Comparison of ENCODE assay signal across 8 mouse cellular contexts in genomic region chr11:3348576-3349342, GRCm38 (mm10). TPM values are rescaled to one million over a fixed set of nuclear protein-coding genes. Genes with fewer than 3 reads are reported as not detected.
DNase-seq lines count a peak whose midpoint lies in the region; ATAC-seq lines count a peak whose summit lies in the region.

No protein-coding gene starts in this region.

- WGBS in forebrain, embryonic 10.5 days = 41% methylated on average over 6 of the region's 6 CpGs
- 57% methylated on average over 6 of the region's 6 CpGs for WGBS in forebrain, embryonic 16.5 days
- WGBS in kidney, embryonic 16.5 days = 22% methylated on average over 6 of the region's 6 CpGs
- WGBS in midbrain, embryonic 12.5 days = 51% methylated on average over 6 of the region's 6 CpGs

- no peaks in the 10 kb centered on the region for H3K27me3 ChIP-seq in forebrain, embryonic 10.5 days (ENCODE audit: poor library complexity, severe bottlenecking)
- H3K27me3 ChIP-seq in forebrain, embryonic 16.5 days (replicated peaks; ENCODE audit: control insufficient read depth, insufficient read depth, low read length) = no peaks in the 10 kb centered on the region
- H3K27me3 ChIP-seq in kidney, embryonic 16.5 days (ENCODE audit: insufficient read depth, low read length) = no peaks in the 10 kb centered on the region
- H3K27me3 ChIP-seq in midbrain, embryonic 12.5 days = no peaks in the 10 kb centered on the region

- H3K9ac ChIP-seq in forebrain, embryonic 16.5 days (replicated peaks; ENCODE audit: low read depth, low read length) = no peak overlapping the region
- peak overlapping the region; percentile 44; the same call in 1 of the 2 replicates for H3K9ac ChIP-seq in kidney, embryonic 16.5 days (replicated peaks; ENCODE audit: low read length)
- peak overlapping the region; percentile 37; the same call in 1 of the 2 replicates for H3K9ac ChIP-seq in midbrain, embryonic 12.5 days (replicated peaks)

- no peak overlapping the region for H3K4me3 ChIP-seq in forebrain, embryonic 10.5 days
- no peak overlapping the region for H3K4me3 ChIP-seq in forebrain, embryonic 16.5 days (replicated peaks; ENCODE audit: low read length)
- no peak overlapping the region for H3K4me3 ChIP-seq in kidney, embryonic 16.5 days (ENCODE audit: low read length)
- H3K4me3 ChIP-seq in midbrain, embryonic 12.5 days = no peak overlapping the region

- peak overlapping the region; percentile 68 for H3K27ac ChIP-seq in forebrain, embryonic 10.5 days
- no peak overlapping the region for H3K27ac ChIP-seq in forebrain, embryonic 16.5 days (ENCODE audit: low read length)
- peak overlapping the region; percentile 63 for H3K27ac ChIP-seq in kidney, embryonic 16.5 days (ENCODE audit: low read length)
- 0 out of 2 replicates have a peak overlapping the region, but pooled peaks have one; percentile 10 for H3K27ac ChIP-seq in midbrain, embryonic 12.5 days (replicated peaks)

- H3K9me3 ChIP-seq in forebrain, embryonic 10.5 days = no peaks in the 10 kb centered on the region
- H3K9me3 ChIP-seq in forebrain, embryonic 16.5 days (ENCODE audit: control insufficient read depth, low read length) = no peaks in the 10 kb centered on the region
- H3K9me3 ChIP-seq in kidney, embryonic 16.5 days (ENCODE audit: low read length) = no peaks in the 10 kb centered on the region
- no peaks in the 10 kb centered on the region for H3K9me3 ChIP-seq in midbrain, embryonic 12.5 days

- no peak for ATAC-seq in forebrain, embryonic 16.5 days
- ATAC-seq in kidney, embryonic 16.5 days (ENCODE audit: low FRiP score, low TSS enrichment) = peak; percentile 21; the same call in 1 of the 2 replicates
- no peak for ATAC-seq in midbrain, embryonic 12.5 days (ENCODE audit: low FRiP score, low read depth)

- peaks cover 78% of the 10 kb centered on the region for H3K36me3 ChIP-seq in forebrain, embryonic 10.5 days (replicated peaks)
- peaks cover 13% of the 10 kb centered on the region; the same call in 1 of the 2 replicates for H3K36me3 ChIP-seq in forebrain, embryonic 16.5 days (ENCODE audit: control insufficient read depth, insufficient read depth)
- peaks cover 41% of the 10 kb centered on the region for H3K36me3 ChIP-seq in kidney, embryonic 16.5 days (ENCODE audit: insufficient read depth, low read length)
- peaks cover 77% of the 10 kb centered on the region for H3K36me3 ChIP-seq in midbrain, embryonic 12.5 days

- DNase-seq in forebrain, embryonic 10.5 days (ENCODE audit: extremely low spot score, low spot score) = no peak
- peak; percentile 77 for DNase-seq in 3134 (ENCODE audit: extremely low read depth, insufficient read length, low spot score)
- DNase-seq in embryo, embryonic 10 days (ENCODE audit: low spot score) = peak; percentile 77
- no peak for DNase-seq in left cerebral cortex, adult 9 months (ENCODE audit: low spot score in 2 of 2)
- no peak for DNase-seq in frontal cortex, postnatal 36 days (ENCODE audit: low spot score in 2 of 2)

- H3K4me2 ChIP-seq in forebrain, embryonic 16.5 days (ENCODE audit: low read length) = no peak overlapping the region
- H3K4me2 ChIP-seq in kidney, embryonic 16.5 days (replicated peaks; ENCODE audit: low read depth, low read length) = no peak overlapping the region
- no peak overlapping the region for H3K4me2 ChIP-seq in midbrain, embryonic 12.5 days (replicated peaks)

- H3K4me1 ChIP-seq in forebrain, embryonic 10.5 days = peaks cover 25% of the 10 kb centered on the region
- H3K4me1 ChIP-seq in forebrain, embryonic 16.5 days (replicated peaks; ENCODE audit: control insufficient read depth, insufficient read depth, low read length) = no peaks in the 10 kb centered on the region; the same call in 1 of the 2 replicates
- peaks cover 24% of the 10 kb centered on the region for H3K4me1 ChIP-seq in kidney, embryonic 16.5 days (ENCODE audit: insufficient read depth, low read length)
- peaks cover 21% of the 10 kb centered on the region for H3K4me1 ChIP-seq in midbrain, embryonic 12.5 days

RNA-seq across cellular contexts. Expression of gene Pik3ip1, which starts 18.6 kb away (rescaled TPM):
- 5.6 and 6.2 TPM in 2 replicates for polyA plus RNA-seq in forebrain, embryonic 10.5 days (2016; fragmentation: Nextera tagmentation; extraction: Ambion mirVana)
- polyA plus RNA-seq in forebrain, embryonic 16.5 days (2015; fragmentation: Nextera tagmentation; extraction: Ambion mirVana) = 36.1 and 41.8 TPM in 2 replicates
- 10.5 and 12.5 TPM in 2 replicates for polyA plus RNA-seq in kidney, embryonic 16.5 days (2015; fragmentation: Nextera tagmentation; extraction: Ambion mirVana)
- polyA plus RNA-seq in midbrain, embryonic 12.5 days (2016; fragmentation: Nextera tagmentation; extraction: Ambion mirVana) = 17.3 TPM in 2 replicates

Comparison
In these comparisons a context has a peak if more than half of its experiments do, and no peak if none do; other contexts are left out.
1. DNase-seq: peak in 3134 (single experiment) and embryo, embryonic 10 days (single experiment); none in forebrain, embryonic 10.5 days (single experiment), left cerebral cortex, adult 9 months (0 of 2) and frontal cortex, postnatal 36 days (0 of 2).